Mouse (Mus musculus) gastrocnemius, adult 8-10 months (tissue): ENCODE results near the gene Thsd7a. TPM values are rescaled to one million over a fixed set of nuclear protein-coding genes. Genes with fewer than 3 reads are reported as not detected.

Experiments used
- DNase-seq, 2 experiments: peaks; one replicate each; pipeline ENCODE4 v3.0.0; 2022; ENCODE audit warnings: low spot score in 2 of 2
- total RNA-seq, 4 experiments: library from RNA; stranded (reverse); gene quantifications; 2 replicates each; pipeline ENCODE4 v1.2.4; 2022

Gene Thsd7a
- total RNA-seq, 4 experiments from 2014 or later, result 1.4 to 3.4 (median 1.9) TPM

- DNase-seq, result no peak
Measured at GRCm38 (mm10) chr6:12393574-12394380, 355.4 kb downstream of the Thsd7a start.

DNA sequence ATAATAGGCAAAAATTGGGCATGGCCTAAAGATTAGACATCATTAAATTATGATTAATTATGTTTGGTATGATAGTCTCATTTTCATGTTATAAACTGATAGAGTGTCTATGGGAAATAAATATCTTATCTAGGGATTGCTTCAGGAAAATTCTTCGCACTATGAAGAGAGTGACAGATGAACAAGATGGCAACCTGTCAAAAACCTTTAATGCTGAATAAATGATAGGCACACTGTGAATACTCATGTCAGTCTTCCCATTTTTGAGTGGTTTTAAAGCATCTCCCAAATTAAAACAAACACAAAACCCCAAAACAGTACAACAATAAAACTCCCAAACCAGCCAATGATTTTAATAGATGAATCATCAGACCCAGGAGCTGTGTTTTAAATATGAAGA, 362.5 kb downstream of the Thsd7a start:
- no peak for DNase-seq

- DNase-seq, result no peak
Measured at GRCm38 (mm10) chr6:12385591-12385990, 363.6 kb downstream of the Thsd7a start.

GRCm38 (mm10) chr6:12381136-12381778, 368.0 kb downstream of the Thsd7a start:
- peak in 1 of 2 experiments; percentile 4 for DNase-seq

DNA sequence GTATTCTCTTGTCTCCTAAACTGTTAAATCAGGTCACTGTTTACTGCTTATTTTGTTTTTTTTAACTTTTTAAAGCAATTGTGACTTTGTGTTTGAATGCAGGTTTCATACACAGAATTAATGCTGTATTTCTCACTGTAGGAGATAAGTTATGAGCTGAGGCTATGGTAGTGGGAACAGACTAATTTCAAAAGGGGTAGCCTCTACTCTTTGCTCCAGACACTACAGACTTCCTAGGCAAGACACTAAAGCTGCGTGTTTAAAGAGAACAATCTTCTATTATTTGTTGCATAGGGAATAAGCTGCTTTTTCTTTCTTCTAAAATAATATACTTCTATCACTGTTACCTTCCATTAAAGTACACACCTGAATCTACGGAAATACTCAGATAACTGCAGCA, 368.5 kb downstream of the Thsd7a start:
- DNase-seq, result no peak

DNA sequence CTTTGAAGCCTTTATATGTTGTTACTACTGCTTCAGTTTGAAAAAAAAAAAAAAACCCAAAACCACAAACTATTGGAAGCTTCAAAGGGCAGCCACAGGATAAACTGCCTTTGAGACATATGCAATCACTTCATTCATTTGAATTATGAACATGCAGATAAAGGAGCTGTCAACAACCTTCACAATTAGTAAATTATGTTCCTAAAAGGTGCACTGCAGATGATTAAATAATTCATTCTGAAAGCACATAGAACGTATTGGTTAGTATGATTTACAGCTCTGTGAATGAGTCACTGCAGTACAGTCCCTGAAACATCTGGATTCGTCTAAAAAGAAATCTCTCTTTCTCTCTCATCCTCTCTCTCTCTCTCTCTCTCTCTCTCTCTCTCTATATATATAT, 390.5 kb downstream of the Thsd7a start:
- DNase-seq, result no peak

GRCm38 (mm10) chr6:12353573-12353972, 395.6 kb downstream of the Thsd7a start:
- no peak for DNase-seq

DNA sequence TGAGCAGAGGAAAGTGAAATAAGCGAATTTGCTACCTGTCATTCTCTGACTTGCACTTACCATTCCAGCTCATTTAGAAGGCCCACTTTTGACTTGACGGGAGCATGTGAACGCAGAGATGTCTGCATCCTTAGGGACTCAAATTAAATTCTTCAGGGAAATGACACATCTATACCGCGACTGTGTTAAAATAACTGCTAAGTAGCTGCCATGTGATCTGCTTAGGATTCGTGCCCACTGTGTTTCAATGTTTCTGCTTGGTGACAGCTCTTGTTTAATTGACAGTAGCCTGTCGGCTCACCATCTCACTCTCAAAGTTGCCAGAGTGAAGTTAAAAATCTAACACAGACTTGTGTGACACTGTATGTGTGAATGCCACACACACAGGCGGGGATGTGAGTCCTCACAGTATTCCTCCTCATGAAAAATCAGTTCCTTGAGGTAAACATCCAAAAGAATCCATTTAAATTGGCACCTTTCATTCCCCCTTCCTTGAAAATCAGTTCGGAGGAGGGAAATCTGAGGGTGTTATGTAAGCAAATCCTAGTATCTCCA, 397.0 kb downstream of the Thsd7a start:
- DNase-seq, result no peak

DNA sequence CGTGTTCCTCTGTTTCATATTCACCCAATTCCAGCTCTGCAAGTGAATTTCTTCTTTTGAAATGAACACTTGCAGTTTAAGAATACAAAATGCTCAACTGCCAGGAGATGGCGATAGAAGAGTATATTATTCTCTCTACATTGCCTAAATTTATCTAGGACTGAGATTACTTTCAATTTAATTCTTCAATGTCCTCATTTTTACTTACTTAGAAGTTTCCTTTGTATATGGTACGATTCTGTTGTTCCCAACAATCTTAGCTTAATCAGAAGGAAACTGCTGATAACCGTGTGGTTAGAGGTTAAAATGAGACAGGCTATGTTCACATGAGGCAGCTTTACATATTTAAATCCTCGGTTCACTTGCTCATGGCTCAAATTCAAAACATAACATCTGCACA, 398.5 kb downstream of the Thsd7a start:
- no peak for DNase-seq

DNA sequence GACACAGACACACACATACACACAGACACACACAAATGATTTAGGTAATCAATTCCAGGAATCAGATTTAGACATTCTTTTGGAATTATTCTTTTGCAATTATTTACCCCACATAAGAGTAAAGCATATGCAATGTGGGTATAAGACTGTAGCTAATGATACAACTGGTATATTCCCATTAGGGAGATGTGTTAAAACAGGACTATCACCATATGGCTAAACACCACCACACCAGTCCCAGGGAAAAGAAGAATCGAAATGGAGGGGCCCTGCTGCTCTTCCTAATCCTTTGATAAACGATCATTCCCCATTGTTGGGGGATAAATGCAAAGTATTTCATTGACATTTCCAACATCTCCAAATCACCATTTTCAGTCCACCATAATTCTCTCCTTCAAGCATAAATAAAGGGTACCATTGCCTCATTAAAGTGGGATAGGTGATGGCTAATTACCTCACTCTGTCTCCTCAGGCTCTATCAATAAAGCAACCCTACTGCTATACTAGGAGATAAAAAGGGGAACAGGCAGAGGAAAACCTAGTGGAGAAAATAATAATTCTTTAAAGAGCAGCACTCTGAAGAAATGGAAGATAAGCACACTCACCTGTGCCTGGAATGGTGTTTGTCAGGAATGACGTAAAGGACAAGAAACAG, 400.0 kb downstream of the Thsd7a start:
- no peak for DNase-seq

DNA sequence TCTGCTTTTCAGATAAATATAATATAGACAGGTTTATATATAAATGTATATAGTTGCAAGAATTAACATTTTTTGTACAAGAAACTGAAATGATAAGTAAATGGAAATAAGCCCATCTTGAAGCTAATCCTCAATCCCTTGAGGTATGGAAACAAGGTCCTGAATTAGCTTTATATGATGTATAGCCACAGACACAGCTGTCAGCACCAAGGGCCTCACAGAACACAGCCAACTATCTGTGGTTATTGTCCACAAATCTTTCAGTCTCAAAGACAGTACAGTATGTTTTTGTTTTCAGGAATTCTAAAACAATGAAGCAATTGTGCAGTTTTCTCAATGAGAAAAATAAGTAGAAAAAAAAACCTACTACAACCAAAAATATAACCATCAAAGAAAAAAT, 400.5 kb downstream of the Thsd7a start:
- DNase-seq, result no peak

DNA sequence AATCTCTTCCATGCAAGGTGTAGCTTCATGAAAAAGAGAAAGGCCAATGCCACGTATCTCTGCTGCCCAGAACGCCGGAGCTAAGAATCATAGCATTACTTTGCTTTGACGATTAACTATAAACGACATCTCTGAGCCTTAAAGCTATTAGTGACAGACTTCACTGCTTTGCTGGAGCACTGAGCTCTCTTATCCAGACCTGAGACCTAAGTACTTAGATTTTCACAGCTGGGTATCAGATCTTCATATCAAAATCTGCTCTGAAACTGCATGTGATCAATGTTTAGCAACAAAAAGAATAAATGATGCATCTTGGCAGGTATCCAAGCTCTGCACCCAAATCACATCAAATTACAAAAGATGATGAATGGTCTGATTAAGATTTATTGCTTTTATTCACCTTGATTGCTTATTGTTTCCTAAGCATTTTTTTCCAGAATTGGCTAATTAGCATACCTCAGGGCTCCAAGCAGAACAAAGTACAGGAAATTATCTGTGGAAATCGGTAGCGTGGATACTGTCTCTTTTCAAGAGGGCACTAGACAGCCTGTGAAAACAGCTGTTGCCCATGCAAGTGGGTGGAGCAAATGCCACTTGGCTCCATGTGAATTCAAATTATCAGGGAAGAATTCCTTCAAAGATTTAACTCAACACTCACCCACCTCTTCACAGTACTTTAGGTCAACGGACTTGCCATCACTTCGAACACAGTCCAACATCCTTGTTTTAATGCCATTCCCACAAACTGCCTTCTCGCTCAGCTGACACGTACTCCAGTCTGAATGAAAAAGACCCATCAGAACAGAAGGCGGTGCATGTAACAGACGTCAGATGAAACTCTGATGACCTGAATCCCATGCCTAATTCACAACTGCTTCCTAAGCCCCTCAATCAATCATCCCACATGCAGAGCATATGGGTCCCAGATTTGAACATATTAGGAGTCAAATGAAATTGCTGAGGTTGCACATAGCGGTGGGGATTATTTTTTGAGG, 412.3 kb downstream of the Thsd7a start:
- no peak for DNase-seq

- no peak for DNase-seq
Measured at GRCm38 (mm10) chr6:12315070-12315909, 433.9 kb downstream of the Thsd7a start.

DNA sequence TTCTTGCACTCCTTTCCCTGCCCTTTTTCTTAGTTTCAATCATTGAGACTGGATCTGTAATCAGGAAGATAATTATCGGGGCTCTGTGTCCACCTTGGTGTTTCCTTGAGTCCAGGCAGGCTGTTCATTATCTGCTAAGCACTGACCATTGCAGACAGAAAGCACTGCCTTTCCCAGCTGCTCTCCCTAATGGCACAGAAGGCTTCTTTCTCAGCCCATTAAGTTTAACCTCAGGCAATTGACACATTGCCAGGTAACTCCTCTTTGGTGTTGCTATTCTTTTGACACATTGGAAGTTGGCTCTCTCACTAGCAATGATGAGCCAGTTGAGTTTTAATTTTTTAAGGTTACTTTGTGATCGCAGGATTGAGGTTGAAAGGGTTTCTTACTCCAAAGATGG, 441.7 kb downstream of the Thsd7a start:
- DNase-seq, result no peak

DNA sequence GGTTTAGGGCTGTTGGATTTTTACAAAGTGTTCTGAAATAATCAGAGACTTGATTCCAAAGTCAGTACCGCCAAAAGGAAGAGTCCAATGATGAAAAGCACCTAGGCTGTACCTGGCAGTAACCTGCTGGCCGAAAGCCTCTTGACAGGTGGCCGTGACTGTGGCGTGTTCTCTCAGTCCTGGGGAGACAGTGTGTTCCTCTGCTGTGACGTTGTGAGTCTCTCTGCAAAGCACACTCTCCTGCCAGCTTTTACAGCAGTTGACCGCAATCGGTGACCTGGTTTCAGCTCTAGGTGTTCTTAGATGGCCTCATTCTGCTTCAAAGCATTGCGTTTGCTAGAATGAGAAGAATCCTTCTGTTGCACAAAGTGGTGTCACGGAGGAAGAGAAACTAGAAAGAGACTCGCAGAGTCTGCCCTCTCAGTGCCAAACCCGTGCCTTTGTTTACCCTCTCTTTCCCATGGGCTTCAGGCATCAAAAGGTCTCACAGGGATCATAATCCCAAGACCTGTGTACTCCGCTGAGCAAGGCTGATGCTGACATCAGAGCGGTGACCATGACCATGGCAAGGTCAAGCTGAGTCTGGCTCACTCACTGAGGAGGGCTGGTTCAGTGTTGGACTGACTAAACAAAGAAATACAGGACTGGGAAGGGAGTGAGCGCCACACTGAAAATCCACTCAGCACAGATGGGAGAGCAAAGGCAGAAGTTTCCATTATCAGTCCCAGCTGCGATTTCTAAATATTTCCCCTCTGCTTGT, 486.4 kb downstream of the Thsd7a start:
- DNase-seq, result no peak
